Mouse (Mus musculus) liver, postnatal 0 days (tissue): ENCODE results near the gene Pnldc1.

Experiments used
- CTCF ChIP-seq: sonication (generic); IDR thresholded peaks from 2 replicates; pipeline ENCODE4 v1.5.1; 2016; ENCODE audit warnings: antibody characterized with exemption, low read depth
- EP300 ChIP-seq: IDR thresholded peaks from 2 replicates; pipeline ENCODE4 v1.6.1; 2016; ENCODE audit warnings: antibody characterized with exemption, low read depth, mild to moderate bottlenecking

- TF ChIP-seq CTCF (no peak), EP300 (no peak)
These were observed 12.4 kb downstream of the Pnldc1 start for GRCm38 (mm10) chr17:12897674-12898073.
